In genomic region chr13:34153254-34154011, GRCm38 (mm10) we compare ENCODE assay signal across 8 mouse cellular contexts. TPM values are rescaled to one million over a fixed set of nuclear protein-coding genes. Genes with fewer than 3 reads are reported as not detected.
A peak's percentile ranks its signal among the peaks of the same experiment; 100 is the strongest.
DNase-seq lines count a peak whose midpoint lies in the region; ATAC-seq and TF ChIP-seq lines count a peak whose summit lies in the region.

No protein-coding gene starts in this region.

- no peak overlapping the region for H3K4me3 ChIP-seq in ES-Bruce4 (ENCODE audit: low read depth, low read length)
- no peak overlapping the region for H3K4me3 ChIP-seq in forebrain, embryonic 10.5 days
- no peak overlapping the region for H3K4me3 ChIP-seq in hindbrain, postnatal 0 days (ENCODE audit: low read length)
- H3K4me3 ChIP-seq in liver, postnatal 0 days (ENCODE audit: low read depth, low read length) = no peak overlapping the region

- no peak for TF ChIP-seq EP300 in ES-Bruce4 (IDR thresholded peaks at IDR 0.05; ENCODE audit: insufficient read depth, low read depth, low read length)
- TF ChIP-seq EP300 in liver, postnatal 0 days (IDR thresholded peaks at IDR 0.05; ENCODE audit: low read depth) = no peak

- H3K27ac ChIP-seq in ES-Bruce4 (ENCODE audit: insufficient read depth, low read length) = peak overlapping the region; percentile 56
- 0 out of 2 replicates have a peak overlapping the region, but pooled peaks have one; percentile 13 for H3K27ac ChIP-seq in forebrain, embryonic 10.5 days
- peak overlapping the region; percentile 60; the same call in 1 of the 2 replicates for H3K27ac ChIP-seq in hindbrain, postnatal 0 days
- H3K27ac ChIP-seq in liver, postnatal 0 days (ENCODE audit: low read depth) = no peak overlapping the region

- intact Hi-C loops in left cerebral cortex, postnatal 36 days (cut with DNase I) = loop anchor here (1.0 kb wide), 2 partner anchors 77 to 107 kb away; no protein-coding TSS in a partner anchor

- WGBS in forebrain, embryonic 10.5 days = 92% methylated on average over 4 of the region's 5 CpGs
- 47% methylated on average over 4 of the region's 5 CpGs for WGBS in hindbrain, postnatal 0 days
- 86% methylated on average over 4 of the region's 5 CpGs for WGBS in liver, postnatal 0 days (ENCODE audit: insufficient replicate concordance)

- H3K9me3 ChIP-seq in ES-Bruce4 (replicated peaks; ENCODE audit: control insufficient read depth, insufficient read depth, low read length, poor library complexity, severe bottlenecking) = no peaks in the 10 kb centered on the region
- H3K9me3 ChIP-seq in forebrain, embryonic 10.5 days = peaks cover 3% of the 10 kb centered on the region; the same call in 1 of the 2 replicates
- H3K9me3 ChIP-seq in hindbrain, postnatal 0 days (ENCODE audit: low read length) = no peaks in the 10 kb centered on the region
- H3K9me3 ChIP-seq in liver, postnatal 0 days (ENCODE audit: low read length) = no peaks in the 10 kb centered on the region

- ATAC-seq in hindbrain, postnatal 0 days = no peak
- no peak for ATAC-seq in liver, postnatal 0 days

- H3K27me3 ChIP-seq in ES-Bruce4 (ENCODE audit: control insufficient read depth, insufficient read depth, low read length, poor library complexity, severe bottlenecking) = no peaks in the 10 kb centered on the region
- no peaks in the 10 kb centered on the region for H3K27me3 ChIP-seq in forebrain, embryonic 10.5 days (ENCODE audit: poor library complexity, severe bottlenecking)
- H3K27me3 ChIP-seq in hindbrain, postnatal 0 days (ENCODE audit: insufficient read depth, low read length) = no peaks in the 10 kb centered on the region
- 0 out of 2 replicates have a peak, but pooled peaks cover 5% of the 10 kb centered on the region for H3K27me3 ChIP-seq in liver, postnatal 0 days (ENCODE audit: insufficient read depth, low read length)

- peak; percentile 54 for DNase-seq in adrenal gland, postnatal 14 days
- DNase-seq in adrenal gland, adult 18-20 months (ENCODE audit: low spot score in 2 of 2) = no peak
- DNase-seq in forebrain, embryonic 10.5 days (ENCODE audit: extremely low spot score, low spot score) = no peak
- DNase-seq in hindbrain, postnatal 0 days (ENCODE audit: low spot score) = peak; percentile 63
- no peak for DNase-seq in liver, postnatal 0 days
- DNase-seq in left cerebral cortex, postnatal 36 days (ENCODE audit: low spot score in 2 of 2) = no peak
- no peak for DNase-seq in testis, postnatal 14 days (ENCODE audit: low spot score)

- H3K36me3 ChIP-seq in ES-Bruce4 (ENCODE audit: control insufficient read depth, insufficient read depth, low read length, poor library complexity, severe bottlenecking) = no peaks in the 10 kb centered on the region
- no peaks in the 10 kb centered on the region for H3K36me3 ChIP-seq in forebrain, embryonic 10.5 days (replicated peaks)
- H3K36me3 ChIP-seq in hindbrain, postnatal 0 days (ENCODE audit: insufficient read depth, low read length) = no peaks in the 10 kb centered on the region
- no peaks in the 10 kb centered on the region for H3K36me3 ChIP-seq in liver, postnatal 0 days (replicated peaks; ENCODE audit: insufficient read depth, low read length)

- TF ChIP-seq POLR2A in ES-Bruce4 (IDR thresholded peaks at IDR 0.05; ENCODE audit: insufficient read depth, low read length) = no peak

- peaks cover 7% of the 10 kb centered on the region for H3K4me1 ChIP-seq in ES-Bruce4 (ENCODE audit: control insufficient read depth, insufficient read depth, low read length)
- peaks cover 45% of the 10 kb centered on the region for H3K4me1 ChIP-seq in forebrain, embryonic 10.5 days
- peaks cover 8% of the 10 kb centered on the region for H3K4me1 ChIP-seq in hindbrain, postnatal 0 days (ENCODE audit: insufficient read depth, low read length)
- H3K4me1 ChIP-seq in liver, postnatal 0 days (ENCODE audit: insufficient read depth) = peaks cover 10% of the 10 kb centered on the region; the same call in 1 of the 2 replicates

- no peak overlapping the region; the same call in 1 of the 2 replicates for H3K4me2 ChIP-seq in hindbrain, postnatal 0 days (ENCODE audit: low read depth, low read length)
- H3K4me2 ChIP-seq in liver, postnatal 0 days (ENCODE audit: low read depth, low read length) = no peak overlapping the region

- peak overlapping the region; percentile 32; the same call in 1 of the 2 replicates for H3K9ac ChIP-seq in ES-Bruce4 (ENCODE audit: low read depth, poor library complexity, severe bottlenecking)
- H3K9ac ChIP-seq in hindbrain, postnatal 0 days (replicated peaks; ENCODE audit: low read length) = no peak overlapping the region
- no peak overlapping the region for H3K9ac ChIP-seq in liver, postnatal 0 days (replicated peaks)

- no peak for TF ChIP-seq CTCF in ES-Bruce4 (IDR thresholded peaks at IDR 0.05; ENCODE audit: low read depth, low read length)
- no peak for TF ChIP-seq CTCF in hindbrain, postnatal 0 days (IDR thresholded peaks at IDR 0.05; ENCODE audit: low read depth)
- no peak for TF ChIP-seq CTCF in liver, postnatal 0 days (IDR thresholded peaks at IDR 0.05; ENCODE audit: low read depth)

RNA-seq across cellular contexts. Expression of gene Psmg4, which starts 9.3 kb away (rescaled TPM):
- total RNA-seq in adrenal gland, postnatal 14 days (2021) = 30.2 and 40.3 TPM in 2 replicates
- total RNA-seq in adrenal gland, adult 18-20 months (2021) = 10 to 100 TPM; 30.3 to 35.0 TPM
- polyA plus RNA-seq in ES-Bruce4 (2011; ENCODE audit: insufficient read depth, insufficient read length, low read depth, missing spikeins) = 29.2 and 39.1 TPM in 2 replicates
- polyA plus RNA-seq in forebrain, embryonic 10.5 days (2016; fragmentation: Nextera tagmentation; extraction: Ambion mirVana) = 129 and 133 TPM in 2 replicates
- total RNA-seq in hindbrain, postnatal 0 days (2014; rRNA removed) = 41.6 and 75.9 TPM in 2 replicates
- polyA plus RNA-seq in hindbrain, postnatal 0 days (2015; fragmentation: Nextera tagmentation; extraction: Ambion mirVana) = 88.5 and 92.0 TPM in 2 replicates
- polyA plus RNA-seq in liver, postnatal 0 days (2015; fragmentation: Nextera tagmentation; extraction: Ambion mirVana) = 49.2 and 50.5 TPM in 2 replicates
- 10 to 100 TPM; 19.4 to 20.5 TPM for total RNA-seq in left cerebral cortex, postnatal 36 days (2021)

RNA-seq across cellular contexts. Expression of gene Tubb2b, which starts 23.2 kb away (rescaled TPM):
- 5.5 and 22.5 TPM in 2 replicates for total RNA-seq in adrenal gland, postnatal 14 days (2021)
- total RNA-seq in adrenal gland, adult 18-20 months (2021) = 1 to 10 TPM; 1.0 to 2.9 TPM
- polyA plus RNA-seq in ES-Bruce4 (2011; ENCODE audit: insufficient read depth, insufficient read length, low read depth, missing spikeins) = 229 and 267 TPM in 2 replicates
- 137 and 151 TPM in 2 replicates for polyA plus RNA-seq in forebrain, embryonic 10.5 days (2016; fragmentation: Nextera tagmentation; extraction: Ambion mirVana)
- total RNA-seq in hindbrain, postnatal 0 days (2014; rRNA removed) = 4,422 and 4,857 TPM in 2 replicates
- 709 and 787 TPM in 2 replicates for polyA plus RNA-seq in hindbrain, postnatal 0 days (2015; fragmentation: Nextera tagmentation; extraction: Ambion mirVana)
- polyA plus RNA-seq in liver, postnatal 0 days (2015; fragmentation: Nextera tagmentation; extraction: Ambion mirVana) = 0.28 and 0.31 TPM in 2 replicates
- total RNA-seq in left cerebral cortex, postnatal 36 days (2021) = 100 to 1,000 TPM; 174 to 183 TPM

Comparison
In these comparisons a context has a peak if more than half of its experiments do, and no peak if none do; other contexts are left out.
1. DNase-seq: peak in adrenal gland, postnatal 14 days (single experiment) and hindbrain, postnatal 0 days (single experiment); none in adrenal gland, adult 18-20 months (0 of 2), forebrain, embryonic 10.5 days (single experiment), liver, postnatal 0 days (single experiment), left cerebral cortex, postnatal 36 days (0 of 2) and testis, postnatal 14 days (single experiment).